Mouse (Mus musculus) kidney, postnatal 0 days (tissue): ENCODE measurements around the gene Ssrp1. TPM values are rescaled to one million over a fixed set of nuclear protein-coding genes. Genes with fewer than 3 reads are reported as not detected.

Experiments
- ATAC-seq: fragments of 200-750 bp; cut with Nextera tagmentation; replicated peaks from 2 replicates; pipeline ENCODE4 v1.8.0; 2017; ENCODE audit warnings: low read depth, moderate number of reproducible peaks, moderate TSS enrichment, moderate library complexity; ENCODE audit not compliant: low FRiP score
- DNase-seq: peaks from one replicate; pipeline ENCODE4 v3.0.0-alpha.2; 2016; ENCODE audit warnings: low spot score
- H3K27ac ChIP-seq: fragments of 300-500 bp; sonication (generic); 2 replicates; pipeline ENCODE4 v1.5.1; 2014; ENCODE audit warnings: mild to moderate bottlenecking
- H3K27me3 ChIP-seq: fragments of 300-500 bp; sonication (generic); 2 replicates; pipeline ENCODE4 v1.6.1; 2014; ENCODE audit warnings: low read length, mixed read lengths; ENCODE audit not compliant: insufficient read depth
- H3K36me3 ChIP-seq: fragments of 300-500 bp; sonication (generic); 2 replicates; pipeline ENCODE4 v1.6.1; 2014; ENCODE audit warnings: low read length, mixed read lengths; ENCODE audit not compliant: insufficient read depth
- H3K4me1 ChIP-seq: fragments of 300-500 bp; sonication (generic); replicated peaks from 2 replicates; pipeline ENCODE4 v1.6.1; 2014; ENCODE audit warnings: antibody characterized with exemption, low read length, mixed read lengths; ENCODE audit not compliant: insufficient read depth
- H3K4me2 ChIP-seq: fragments of 300-500 bp; sonication (generic); 2 replicates; pipeline ENCODE4 v1.6.1; 2014; ENCODE audit warnings: mild to moderate bottlenecking, low read length, moderate library complexity, mixed read lengths
- H3K4me3 ChIP-seq: fragments of 300-500 bp; sonication (generic); replicated peaks from 2 replicates; pipeline ENCODE4 v1.5.1; 2014; ENCODE audit warnings: low read depth, low read length
- H3K9ac ChIP-seq: fragments of 300-500 bp; sonication (generic); 2 replicates; pipeline ENCODE4 v1.6.1; 2014; ENCODE audit warnings: low read depth, low read length
- H3K9me3 ChIP-seq: fragments of 300-500 bp; sonication (generic); replicated peaks from 2 replicates; pipeline ENCODE4 v1.6.1; 2016; ENCODE audit warnings: low read length, inconsistent platforms, mixed read lengths
- CTCF ChIP-seq: IDR thresholded peaks from 2 replicates; pipeline ENCODE4 v1.5.1; 2016; ENCODE audit warnings: antibody characterized with exemption, low read depth, mild to moderate bottlenecking, moderate library complexity
- WGBS: fragments of 180-500 bp; shearing (Covaris S2); extraction: QIAGEN DNeasy Blood & Tissue Kit; methylation state at CpG from one replicate; pipeline ENCODE4 v1.1.7; 2014; 5-methylcytosine and 5-hydroxymethylcytosine counted together
- polyA plus RNA-seq: library from polyadenylated mRNA; unstranded; fragments of >200 nt; fragmentation: Nextera tagmentation; extraction: Ambion mirVana; gene quantifications from 2 replicates; pipeline ENCODE4 v1.2.1, GENCODE M21; 2015

Ssrp1 gene
- 167 and 194 TPM in 2 replicates for polyA plus RNA-seq

DNA sequence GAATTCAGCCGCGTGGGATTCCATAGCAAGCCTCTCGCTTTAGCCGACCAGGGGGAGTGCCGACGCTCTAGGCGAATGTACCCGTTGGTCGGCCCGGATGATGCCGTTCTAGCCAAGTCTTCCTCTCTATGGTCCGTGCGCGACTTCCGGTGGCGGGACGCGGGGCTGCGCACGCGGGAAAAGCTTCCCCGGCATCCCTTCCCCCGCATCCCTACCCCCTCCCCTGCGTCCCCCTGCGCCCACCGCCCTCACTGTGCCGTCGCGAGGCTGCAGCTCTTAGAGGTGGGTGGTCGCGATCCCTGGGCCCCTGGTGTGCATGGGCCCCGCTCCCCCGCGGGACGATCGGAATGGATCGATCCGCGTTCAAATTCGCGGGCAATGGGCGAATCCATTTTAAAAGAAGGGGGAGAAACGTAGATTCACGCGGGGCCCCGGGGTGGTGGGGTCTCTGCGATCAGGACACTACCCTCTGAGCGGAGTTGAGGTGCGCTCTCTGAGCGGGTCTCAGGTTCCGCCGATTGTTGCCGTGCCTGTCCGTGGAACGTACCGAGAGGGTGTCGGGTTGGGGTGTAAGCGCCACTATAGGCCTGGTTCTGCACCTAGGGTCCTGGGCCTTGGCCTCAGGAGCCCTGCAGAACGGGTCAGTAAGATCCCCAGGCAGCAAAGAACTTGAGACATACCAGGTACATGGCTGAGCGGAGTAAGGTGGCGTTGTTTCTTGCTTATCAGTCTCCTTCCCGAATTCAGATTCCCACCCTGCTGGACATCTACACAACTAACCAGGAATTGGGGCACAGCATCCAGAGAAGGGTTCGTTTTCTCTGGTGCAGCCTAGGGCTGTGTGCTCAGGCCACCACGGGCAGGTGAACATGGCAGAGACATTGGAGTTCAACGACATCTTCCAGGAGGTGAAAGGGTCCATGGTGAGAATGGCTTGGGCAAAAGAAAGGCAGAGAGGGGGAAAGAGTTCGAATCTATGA, at the start of gene Ssrp1, which contains the start of gene P2rx3:
TSS of gene Ssrp1 (plus strand) at position 188 of the 980 bp plus-strand sequence.
TSS of gene P2rx3 (minus strand) at position 416 of the 980 bp plus-strand sequence.
- 1% methylated on average over 66 of the region's 66 CpGs for WGBS

DNA sequence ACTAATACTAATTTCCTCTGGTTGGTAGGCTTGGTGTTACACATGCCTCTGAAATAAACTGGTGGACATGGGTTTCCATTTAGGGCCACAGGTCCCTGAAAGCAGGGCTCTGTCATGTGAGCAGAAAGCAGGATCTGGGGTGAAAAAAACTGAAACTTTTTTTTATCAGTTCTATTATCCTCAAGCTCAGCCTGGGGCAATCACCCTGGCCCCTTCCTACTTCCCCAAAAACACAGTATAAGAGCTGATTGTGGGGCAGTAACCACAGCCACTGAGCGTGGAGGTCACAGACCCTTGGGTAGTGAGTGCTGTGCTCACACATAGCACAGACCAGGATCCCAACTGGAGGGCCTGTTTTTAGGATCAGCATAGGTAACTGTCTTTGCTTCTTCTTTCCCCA, 49.1 kb upstream of the Ssrp1 start, which contains the start of gene Prg3:
TSS of gene Prg3 (plus strand) at position 286 of the 400 bp plus-strand sequence.
- Histone ChIP-seq H3K9ac (no peak within 1 kb of the TSS), H3K4me3 (no peak within 1 kb of the TSS), H3K27me3 (no peaks in the 10 kb centered on the region), H3K9me3 (no peaks in the 10 kb centered on the region), H3K4me1 (no peaks in the 10 kb centered on the region), H3K36me3 (no peaks in the 10 kb centered on the region), H3K4me2 (no peak within 1 kb of the TSS), H3K27ac (no peak within 1 kb of the TSS)
- TF ChIP-seq CTCF = no peak
- ATAC-seq (no peak), DNase-seq (no peak)
- WGBS = 79% methylated on average over 1 of the region's 1 CpGs

More for the DNA sequence above, at the start of gene Ssrp1, which contains the start of gene P2rx3:
- H3K4me2 ChIP-seq = peak within 1 kb of the TSS; percentile 74
- TF ChIP-seq CTCF = no peak; the same call in 1 of the 2 replicates
- H3K4me3 ChIP-seq = peak within 1 kb of the TSS; percentile 76
- H3K27me3 ChIP-seq = no peaks in the 10 kb centered on the region
- no peaks in the 10 kb centered on the region for H3K9me3 ChIP-seq
- peak; percentile 97 for ATAC-seq
- peak; percentile 96 for DNase-seq
- H3K27ac ChIP-seq = peak within 1 kb of the TSS; percentile 89
- H3K9ac ChIP-seq = peak within 1 kb of the TSS; percentile 93
- peaks cover 11% of the 10 kb centered on the region for H3K4me1 ChIP-seq
- H3K36me3 ChIP-seq = peaks cover 30% of the 10 kb centered on the region

DNA sequence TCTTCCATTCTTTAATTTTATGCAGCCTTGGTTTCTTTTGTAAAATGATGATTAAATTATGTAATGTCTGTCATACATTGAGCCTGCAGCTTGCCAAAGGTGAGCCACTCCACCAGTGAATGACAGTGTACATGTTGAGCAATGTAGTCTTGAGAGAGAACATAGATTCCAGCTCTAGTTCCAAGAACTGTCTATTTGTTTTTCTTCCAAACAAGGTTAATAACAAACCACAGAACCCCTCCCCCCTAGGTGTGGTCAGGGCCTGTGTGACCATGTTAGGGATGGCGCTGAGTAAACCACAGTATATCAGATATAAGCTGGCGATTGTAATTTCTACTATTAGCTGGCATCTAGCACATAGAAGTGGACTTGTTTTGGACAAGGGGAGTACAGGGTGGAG, 40.7 kb upstream of the Ssrp1 start:
- 93% methylated on average over 2 of the region's 2 CpGs for WGBS
- no peaks in the 10 kb centered on the region for H3K27me3 ChIP-seq
- no peak for TF ChIP-seq CTCF
- H3K27ac ChIP-seq = no peak overlapping the region
- no peaks in the 10 kb centered on the region for H3K4me1 ChIP-seq
- H3K9ac ChIP-seq = no peak overlapping the region
- no peak overlapping the region for H3K4me2 ChIP-seq
- ATAC-seq (no peak), DNase-seq (no peak)
- H3K4me3 ChIP-seq = no peak overlapping the region
- no peaks in the 10 kb centered on the region for H3K9me3 ChIP-seq
- H3K36me3 ChIP-seq = no peaks in the 10 kb centered on the region

DNA sequence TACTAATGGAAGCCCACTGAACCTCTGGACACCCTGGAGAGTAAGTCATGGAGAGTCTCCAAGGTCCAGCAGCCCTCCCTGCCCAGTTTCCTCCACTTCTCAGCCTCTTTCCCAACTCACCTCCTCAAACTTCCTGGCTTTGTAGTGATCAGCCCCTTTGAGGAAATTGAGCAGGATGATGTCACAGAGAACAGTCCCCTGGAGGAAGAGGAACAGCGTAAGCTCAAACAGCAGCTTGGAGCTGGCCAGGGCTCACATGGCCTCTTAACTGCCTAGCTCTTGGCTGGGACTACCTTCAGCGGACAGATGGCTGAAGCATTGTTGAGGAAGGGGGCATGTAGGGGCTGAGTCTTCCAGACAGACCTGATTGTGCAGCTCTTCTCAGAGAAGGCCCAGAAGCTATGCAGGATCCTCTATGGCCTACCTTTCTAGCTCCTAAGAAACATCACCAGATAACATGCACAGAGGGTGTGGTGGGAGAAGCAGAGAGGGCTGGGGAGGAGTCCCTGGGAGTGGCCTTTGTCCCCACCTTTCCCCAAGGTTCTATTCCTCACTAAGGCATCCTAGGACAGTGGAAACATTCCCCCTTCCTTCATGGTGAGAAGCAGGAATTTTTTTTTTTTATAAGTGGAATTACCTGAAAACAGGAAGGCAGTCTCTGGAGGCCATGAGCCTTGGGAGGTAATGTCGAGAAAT, 37.4 kb upstream of the Ssrp1 start:
- H3K4me2 ChIP-seq = no peak overlapping the region
- H3K4me1 ChIP-seq = no peaks in the 10 kb centered on the region
- 50% methylated on average over 3 of the region's 3 CpGs for WGBS
- TF ChIP-seq CTCF = no peak
- ATAC-seq = no peak
- no peak overlapping the region for H3K4me3 ChIP-seq
- peak; percentile 29 for DNase-seq
- H3K9me3 ChIP-seq = no peaks in the 10 kb centered on the region
- H3K27ac ChIP-seq = peak overlapping the region; percentile 15; the same call in 1 of the 2 replicates
- H3K36me3 ChIP-seq = no peaks in the 10 kb centered on the region
- no peaks in the 10 kb centered on the region for H3K27me3 ChIP-seq
- no peak overlapping the region for H3K9ac ChIP-seq

GRCm38 (mm10) chr2:85001497-85001896, 35.5 kb upstream of the Ssrp1 start:
- DNase-seq (peak; percentile 10), ATAC-seq (no peak)
- Histone ChIP-seq H3K27me3 (no peaks in the 10 kb centered on the region), H3K9ac (no peak overlapping the region), H3K36me3 (no peaks in the 10 kb centered on the region), H3K4me3 (no peak overlapping the region), H3K4me2 (no peak overlapping the region), H3K9me3 (no peaks in the 10 kb centered on the region), H3K27ac (no peak overlapping the region), H3K4me1 (no peaks in the 10 kb centered on the region)
- WGBS = 71% methylated on average over 13 of the region's 13 CpGs
- TF ChIP-seq CTCF = no peak

- DNase-seq = no peak
- Histone ChIP-seq H3K9ac (no peak overlapping the region), H3K27me3 (no peaks in the 10 kb centered on the region), H3K4me2 (no peak overlapping the region), H3K36me3 (no peaks in the 10 kb centered on the region), H3K9me3 (no peaks in the 10 kb centered on the region), H3K4me3 (no peak overlapping the region), H3K27ac (no peak overlapping the region), H3K4me1 (no peaks in the 10 kb centered on the region)
- TF ChIP-seq CTCF = no peak
- 69% methylated on average over 8 of the region's 8 CpGs for WGBS
- no peak for ATAC-seq
Observed at GRCm38 (mm10) chr2:85002575-85002974, 34.5 kb upstream of the Ssrp1 start.
